Mouse (Mus musculus) regulatory T cell (primary cell): Measurements from ENCODE around the gene Fyb.

Source experiments
- in situ Hi-C: fragments of 300-600 bp; cut with MboI, MseI; formaldehyde crosslinking; loops from one replicate; pipeline ENCODE4 v1.15.1; 2025; ENCODE audit warnings: high pct_unique_total_duplicates

The Fyb gene

DNA sequence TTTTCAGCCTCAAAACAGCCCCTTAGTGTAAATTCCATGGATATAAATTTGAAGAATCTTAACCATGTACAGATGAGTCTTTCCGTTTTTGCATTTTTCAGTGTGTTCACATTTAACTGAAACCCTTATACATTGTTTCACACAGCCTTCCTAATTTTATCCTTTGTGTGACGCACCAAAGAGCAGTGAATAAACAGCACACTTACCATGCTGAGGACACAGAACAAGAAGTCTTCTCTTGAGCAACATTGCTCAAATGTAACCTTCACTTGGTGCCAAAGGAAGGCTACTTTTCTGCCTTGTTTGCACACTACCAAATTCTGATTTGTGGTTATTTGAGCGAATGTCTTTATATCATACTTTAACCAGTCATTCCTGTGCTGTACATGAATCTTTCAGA is 122.8 kb downstream of the Fyb start:
- in situ Hi-C loops = loop anchor here (25.0 kb wide), 1 partner anchor 408 kb away; no protein-coding TSS in a partner anchor

DNA sequence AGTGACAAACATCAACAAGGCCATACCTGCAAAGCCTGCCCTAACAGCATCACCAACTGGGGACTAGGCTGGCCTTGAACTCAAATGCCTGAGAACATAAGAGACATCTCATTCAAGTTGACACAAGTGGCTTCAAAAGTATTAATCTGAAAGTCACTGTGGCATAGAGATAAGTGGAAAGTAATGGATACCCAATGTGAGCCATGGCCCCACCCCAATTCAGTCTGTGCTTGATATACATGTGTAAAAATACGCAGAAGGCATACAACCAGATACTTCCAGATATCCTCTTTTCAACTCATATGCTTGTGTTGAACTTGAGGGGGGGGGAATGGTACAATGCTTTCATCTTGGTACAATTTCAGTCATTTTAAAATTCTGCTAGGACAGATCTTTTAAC is 124.4 kb downstream of the Fyb start:
- in situ Hi-C loops = loop anchor here (25.0 kb wide), 1 partner anchor 410 kb away; no protein-coding TSS in a partner anchor

DNA sequence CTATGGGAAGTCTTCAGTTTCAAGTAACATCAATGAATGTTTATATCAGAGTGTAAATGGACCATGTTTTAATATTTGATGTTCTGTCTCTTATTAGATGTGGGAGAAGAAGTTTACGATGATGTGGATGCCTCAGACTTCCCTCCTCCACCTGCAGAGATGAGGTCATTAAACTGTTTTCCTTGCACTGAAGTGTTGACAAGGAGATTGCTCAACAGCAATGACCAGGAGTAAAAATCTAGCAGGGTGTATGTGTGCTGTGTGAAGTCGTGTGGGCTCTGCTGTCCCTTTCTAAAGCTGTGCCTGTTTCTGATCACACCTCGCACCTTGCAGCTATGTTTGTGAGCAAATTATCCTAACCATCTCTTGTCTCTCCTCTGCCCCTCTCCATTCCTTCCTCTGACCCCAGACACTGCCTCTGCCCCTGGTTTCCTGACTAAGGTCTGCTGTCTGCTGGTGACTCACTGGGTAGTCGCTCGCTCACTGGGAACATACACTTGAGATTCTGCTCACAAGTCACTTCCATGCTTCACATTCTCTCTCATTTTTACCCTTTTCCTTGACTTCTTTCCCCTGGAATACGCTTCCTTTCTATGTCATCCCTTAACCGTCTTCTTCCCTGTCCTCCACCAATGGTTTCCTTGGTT is 126.2 kb downstream of the Fyb start:
- in situ Hi-C loops = loop anchor here (25.0 kb wide), 1 partner anchor 412 kb away; no protein-coding TSS in a partner anchor

DNA sequence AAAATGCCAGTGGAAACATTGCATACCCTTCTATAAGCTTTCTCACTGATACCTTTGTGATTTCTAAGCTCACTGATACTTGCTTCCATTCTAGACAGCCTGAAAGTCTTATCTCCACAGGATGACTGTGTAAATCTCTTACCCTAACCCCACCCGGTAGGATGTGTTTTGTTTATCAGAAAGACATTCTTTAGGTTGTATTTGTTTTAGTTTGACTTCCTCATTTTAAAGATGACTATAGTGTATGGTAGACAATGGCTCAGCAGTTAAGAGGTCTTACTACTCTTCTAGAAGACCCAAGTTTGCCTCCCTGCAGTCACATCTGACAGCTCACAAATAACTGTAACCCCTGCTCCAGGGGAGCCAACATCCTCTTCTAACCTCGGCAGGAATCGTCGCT is 130.4 kb downstream of the Fyb start:
- in situ Hi-C loops = no loop called here

DNA sequence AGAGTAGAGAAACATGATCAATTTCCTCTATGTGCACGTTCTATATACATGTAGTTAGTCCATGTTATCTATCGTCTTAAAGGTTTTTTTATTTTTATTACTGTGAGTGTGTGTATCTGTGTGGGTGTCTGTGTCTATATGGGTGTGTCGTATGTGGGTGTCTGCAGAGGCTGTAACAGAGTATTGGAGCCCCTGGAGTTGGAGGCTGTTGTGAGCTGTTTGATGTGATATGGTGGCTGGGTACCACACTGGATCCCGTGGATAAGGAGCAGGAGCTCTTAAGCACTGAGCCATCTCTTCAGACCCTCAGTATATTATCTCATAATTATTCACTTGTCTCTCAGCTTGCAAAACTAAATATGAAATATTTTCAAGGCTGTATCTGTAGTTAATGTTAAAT is 135.4 kb downstream of the Fyb start:
- in situ Hi-C loops = no loop called here

DNA sequence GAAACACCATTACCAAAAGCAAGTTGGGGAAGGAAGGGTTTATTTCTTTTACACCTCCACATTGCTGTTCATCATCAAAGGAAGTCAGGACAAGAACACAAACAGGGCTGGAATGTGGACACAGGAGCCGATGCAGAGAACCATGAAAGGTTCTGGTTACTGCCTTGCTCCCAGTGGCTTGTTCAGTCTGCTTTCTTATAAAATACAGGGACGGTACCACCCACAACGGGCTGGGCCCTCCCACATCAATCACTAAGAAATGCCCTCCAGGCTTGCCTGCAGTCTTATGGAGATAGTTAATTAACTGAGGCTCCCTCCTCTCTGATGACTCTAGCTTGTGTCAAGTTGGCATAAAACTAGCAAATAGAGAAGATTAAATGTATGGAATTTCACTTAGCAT is 139.3 kb downstream of the Fyb start:
- in situ Hi-C loops = no loop called here

DNA sequence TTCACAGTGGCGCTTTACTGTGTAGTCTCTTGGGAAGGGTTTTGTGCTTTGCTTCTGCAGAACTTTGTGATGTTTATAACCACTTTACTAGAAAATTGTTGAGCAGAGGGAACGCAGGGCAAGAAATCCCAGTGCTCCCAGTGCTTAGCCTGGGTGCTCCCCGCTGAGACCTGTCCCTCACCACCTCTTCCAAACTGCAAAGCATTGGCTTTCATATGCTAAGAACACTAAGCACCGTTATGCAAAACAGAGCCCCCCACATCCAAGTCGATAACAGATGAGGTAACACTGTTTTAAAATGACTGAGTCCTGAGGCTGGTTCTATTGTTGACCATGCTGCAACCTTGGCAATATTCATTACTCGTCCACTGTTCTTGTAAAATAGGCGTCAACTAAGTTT is 141.3 kb downstream of the Fyb start:
- in situ Hi-C loops = no loop called here

DNA sequence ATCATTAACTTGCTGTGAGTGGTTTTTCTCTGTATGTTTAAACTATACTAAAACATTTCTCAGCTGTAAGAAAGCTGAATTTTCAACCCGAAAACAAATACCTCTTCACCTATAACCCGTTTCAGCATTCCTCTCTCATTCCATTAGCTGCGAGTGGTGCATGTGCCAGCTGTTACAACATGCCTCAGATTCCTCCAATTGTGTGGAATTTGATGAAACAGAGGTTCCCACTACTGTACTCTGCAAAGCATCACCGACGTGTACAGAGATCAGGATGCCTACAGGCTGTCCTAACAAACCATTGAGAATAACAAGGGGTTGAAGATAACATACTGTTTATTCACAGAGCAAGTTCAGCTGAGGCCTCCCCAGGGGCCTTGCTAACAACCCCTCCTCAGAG is 143.4 kb downstream of the Fyb start:
- in situ Hi-C loops = no loop called here

DNA sequence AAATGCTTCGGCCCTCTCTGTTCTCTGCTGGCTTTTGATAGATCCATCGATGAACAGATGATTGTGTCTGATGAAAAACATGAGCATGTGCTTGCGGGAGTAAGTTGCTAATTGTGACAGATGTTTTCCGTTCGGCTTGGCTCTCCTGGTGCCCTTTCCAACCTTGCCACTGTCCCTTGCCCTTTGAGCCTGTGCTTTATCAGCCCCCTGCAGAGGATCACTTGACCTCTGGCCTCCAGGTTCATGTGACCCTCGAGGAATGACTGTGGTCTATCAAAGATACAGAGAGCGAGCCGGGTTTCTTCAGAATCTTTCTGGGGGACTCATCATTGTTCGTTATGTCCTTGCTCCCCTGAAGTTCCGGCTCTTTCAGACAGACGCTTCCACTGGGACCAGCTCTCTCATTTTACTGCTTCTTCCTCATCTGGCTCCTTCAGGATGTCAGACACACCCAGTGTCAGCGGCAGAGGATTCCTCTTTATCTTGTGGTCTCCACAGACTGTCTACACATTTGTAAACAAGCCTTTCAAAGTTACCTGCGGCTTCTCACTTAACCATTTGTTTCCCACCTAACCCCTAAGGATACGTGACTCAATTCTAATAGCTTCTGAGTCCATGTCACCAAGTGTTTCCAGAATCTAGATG is 146.3 kb downstream of the Fyb start:
- in situ Hi-C loops = no loop called here

DNA sequence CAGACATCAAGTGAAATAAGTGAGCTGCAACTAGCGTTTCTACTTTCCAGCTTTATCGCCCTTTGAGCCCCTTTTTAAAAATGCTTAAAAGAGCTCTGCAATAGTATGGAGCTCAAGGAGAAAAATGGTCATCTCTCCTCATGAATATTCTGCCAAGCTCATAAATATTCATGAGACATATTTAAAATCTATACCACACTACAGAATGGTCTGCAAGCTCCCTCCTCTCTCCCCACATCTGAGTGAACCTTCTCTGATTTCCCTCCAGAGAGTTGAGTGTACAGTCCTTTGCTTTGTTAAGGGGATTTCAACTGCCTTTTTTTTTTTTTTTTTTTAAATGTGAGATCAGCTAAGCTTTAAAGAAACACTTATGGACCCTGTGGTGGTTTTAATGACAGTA is 155.8 kb downstream of the Fyb start:
- in situ Hi-C loops = no loop called here

DNA sequence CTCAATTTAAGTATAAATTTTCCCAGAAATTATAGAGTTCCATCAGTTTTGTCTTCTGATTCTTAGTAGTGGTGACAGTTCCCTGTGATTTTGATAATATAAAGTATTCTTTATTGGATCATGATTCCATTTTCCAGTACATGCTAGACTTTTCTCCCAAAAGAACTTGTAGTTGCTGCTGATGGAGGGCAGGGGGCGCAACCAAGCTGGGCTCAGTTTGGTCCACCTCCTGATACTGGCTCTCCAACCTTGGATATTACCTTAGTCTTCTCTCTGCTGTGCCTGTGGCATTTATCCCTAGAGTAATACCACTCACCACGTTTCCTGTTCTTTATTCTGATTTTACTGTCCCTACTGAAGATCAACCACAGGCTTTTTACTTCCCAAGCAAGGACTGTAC is 179.5 kb downstream of the Fyb start:
- in situ Hi-C loops = loop anchor here (5.0 to 10.0 kb wide), 2 partner anchors 35 to 63 kb away; no protein-coding TSS in a partner anchor

DNA sequence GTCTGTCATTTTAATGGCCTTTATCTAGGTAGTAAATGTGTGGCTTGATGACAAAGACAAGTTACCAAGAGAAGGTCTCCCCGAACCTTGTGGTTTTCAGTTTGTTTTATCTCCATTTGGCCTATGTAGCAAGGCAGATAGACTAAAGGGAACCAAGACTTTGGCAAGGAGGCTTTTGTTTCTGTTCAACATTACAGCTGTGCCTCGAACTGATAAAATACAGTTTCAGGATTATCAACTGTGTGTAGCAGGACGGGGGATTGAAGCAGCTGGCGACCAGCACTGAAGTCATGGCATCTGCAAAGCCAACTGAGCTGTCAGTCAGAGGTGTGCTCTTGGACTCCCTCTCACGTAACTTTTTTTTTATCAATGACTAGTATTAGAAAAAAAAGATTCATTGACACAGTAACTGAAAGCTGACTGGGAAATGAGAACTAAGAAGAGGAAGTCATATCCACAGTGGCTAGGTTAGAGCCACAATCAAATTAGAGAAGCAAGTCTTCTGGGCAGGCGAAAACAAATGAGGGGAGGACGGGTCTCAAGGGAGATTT is 182.8 kb downstream of the Fyb start:
- in situ Hi-C loops = loop anchor here (10.0 kb wide), 1 partner anchor 59 kb away; no protein-coding TSS in a partner anchor

DNA sequence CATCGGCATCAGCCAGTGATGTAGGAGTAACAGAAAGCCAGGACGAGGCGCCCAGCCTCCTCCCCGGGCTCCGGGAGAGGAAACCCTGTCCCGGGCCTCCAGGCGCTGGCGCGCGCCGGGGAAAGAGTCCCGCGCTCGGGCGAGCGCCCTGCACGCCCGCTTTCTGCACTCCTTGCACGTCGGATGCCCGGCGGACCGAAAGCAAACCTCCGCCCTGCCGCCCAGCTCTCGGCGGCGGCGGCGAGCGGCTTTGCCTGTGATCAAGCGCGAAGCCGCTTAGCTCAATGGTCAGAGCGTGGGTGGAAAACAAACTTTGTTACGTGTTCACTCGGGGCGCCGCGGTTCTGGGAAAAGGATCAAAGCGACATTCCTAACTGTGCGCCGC is 184.9 kb downstream of the Fyb start:
- in situ Hi-C loops = loop anchor here (10.0 kb wide), 1 partner anchor 57 kb away; no protein-coding TSS in a partner anchor

DNA sequence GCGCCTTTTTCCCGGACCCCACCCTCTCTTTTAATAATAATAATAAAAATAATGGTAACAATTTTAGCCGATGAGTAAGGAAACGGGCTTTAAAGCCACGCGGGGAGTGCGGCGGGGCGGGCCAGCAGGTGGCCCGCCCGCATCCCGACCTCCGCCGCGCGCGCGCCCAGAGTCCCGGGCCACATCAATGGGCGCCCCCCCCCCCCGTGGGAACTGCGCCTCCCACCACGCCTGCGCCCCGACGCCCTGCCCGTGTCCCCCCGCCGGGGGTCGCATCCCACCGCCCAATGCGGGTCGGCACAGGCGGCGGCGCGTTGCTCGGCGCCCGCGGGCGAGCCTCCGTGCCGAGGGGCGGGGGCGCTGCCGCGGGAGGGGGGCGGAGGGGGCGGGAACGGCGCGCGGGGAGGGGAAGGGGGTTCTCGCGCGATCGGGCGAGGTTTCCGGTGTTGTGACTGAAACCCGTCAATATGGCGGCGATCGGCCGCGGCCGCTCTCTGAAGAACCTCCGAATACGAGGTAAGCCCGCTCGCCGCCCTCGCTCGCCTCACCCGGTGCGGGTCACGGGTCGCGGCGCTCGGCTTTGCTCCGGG is 185.4 kb downstream of the Fyb start, which contains the start of gene Rictor:
TSS of gene Rictor (plus strand) at position 444 of the 590 bp plus-strand sequence.
- in situ Hi-C loops = loop anchor here (10.0 kb wide), 1 partner anchor 57 kb away; no protein-coding TSS in a partner anchor

DNA sequence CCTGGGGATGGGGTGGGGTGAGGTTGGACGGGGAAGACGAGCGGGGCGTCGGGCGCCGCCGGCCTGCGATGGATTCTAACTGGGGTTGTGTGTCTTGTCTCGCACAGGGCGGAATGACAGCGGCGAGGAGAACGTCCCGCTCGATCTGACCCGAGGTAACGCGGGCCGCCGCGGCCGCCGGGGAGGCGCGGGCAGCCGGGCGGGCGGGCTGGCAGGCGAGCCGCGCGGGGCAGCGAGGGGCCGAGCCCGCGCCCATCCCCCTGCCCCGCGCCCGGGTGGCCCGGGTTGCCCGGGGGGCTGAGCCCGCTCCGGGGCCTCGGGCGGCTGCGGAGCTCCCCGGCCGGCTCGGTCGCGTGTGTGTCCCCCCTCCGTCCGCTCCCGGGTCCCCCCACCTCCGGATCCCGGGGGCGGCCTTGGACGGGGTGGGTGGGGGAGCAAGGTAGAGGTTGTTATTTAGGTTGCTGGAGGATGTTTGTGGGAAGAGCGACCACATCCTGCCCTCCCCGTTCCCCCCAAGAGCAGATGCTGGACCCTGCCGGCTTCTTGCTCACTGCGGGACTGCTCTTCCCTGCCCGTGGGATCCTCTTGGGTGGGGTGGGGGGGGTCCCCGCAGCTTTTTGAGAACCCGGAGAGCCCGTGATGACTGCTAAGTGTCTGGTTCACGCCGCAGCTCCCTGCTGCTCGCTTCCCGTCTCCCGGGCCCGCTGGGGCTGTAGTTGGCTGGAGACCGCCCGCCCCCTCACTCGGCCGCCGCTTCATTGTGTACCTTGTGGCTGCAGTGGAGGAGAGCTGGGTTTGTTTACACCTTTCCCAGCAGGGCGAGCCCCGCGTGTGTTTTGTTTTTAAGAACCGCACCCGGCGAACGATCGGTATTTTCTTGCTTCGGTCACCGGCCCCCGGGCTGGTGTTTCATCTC is 186.1 kb downstream of the Fyb start:
- in situ Hi-C loops = loop anchor here (10.0 kb wide), 1 partner anchor 56 kb away; no protein-coding TSS in a partner anchor

DNA sequence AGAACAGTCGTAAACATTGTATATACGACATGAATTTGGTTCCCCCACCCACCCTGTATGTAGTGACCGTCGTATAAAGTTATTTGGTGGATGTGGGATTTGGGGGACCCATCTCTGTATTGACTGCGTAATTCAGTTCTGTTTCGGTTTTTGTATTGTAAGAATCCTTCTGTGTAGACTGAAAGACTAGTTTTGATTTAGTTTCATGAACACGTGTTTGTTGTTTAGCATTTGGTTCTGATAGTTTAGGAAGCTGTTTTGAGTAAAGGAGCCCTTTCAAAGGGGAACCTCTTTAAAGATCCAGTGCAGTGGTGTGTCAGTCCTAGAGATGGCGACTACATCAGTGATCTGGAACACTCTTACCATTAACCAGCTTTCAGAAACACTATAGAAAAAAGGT is 187.0 kb downstream of the Fyb start:
- in situ Hi-C loops = loop anchor here (10.0 kb wide), 3 partner anchors 55 to 135 kb away; no protein-coding TSS in a partner anchor

DNA sequence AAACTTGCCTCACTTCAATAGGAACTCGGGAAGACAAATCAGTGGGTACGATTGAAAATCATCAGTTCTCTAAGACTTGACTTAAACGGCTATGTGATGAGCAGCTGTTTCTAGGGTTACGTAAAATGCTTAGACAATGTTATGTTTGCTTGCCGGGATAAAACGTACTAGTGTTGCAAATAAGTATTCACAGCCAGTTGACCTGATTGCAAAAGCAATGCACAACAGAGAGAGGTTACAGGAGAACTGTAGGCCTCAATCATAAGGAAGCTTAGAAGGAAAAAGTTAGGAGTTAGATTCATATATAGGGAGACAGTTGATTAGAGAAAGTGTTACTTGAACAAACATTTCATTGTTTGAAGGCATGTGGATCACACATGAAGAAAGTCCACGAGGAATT is 187.7 kb downstream of the Fyb start:
- in situ Hi-C loops = loop anchor here (10.0 kb wide), 2 partner anchors 86 to 136 kb away; no protein-coding TSS in a partner anchor

DNA sequence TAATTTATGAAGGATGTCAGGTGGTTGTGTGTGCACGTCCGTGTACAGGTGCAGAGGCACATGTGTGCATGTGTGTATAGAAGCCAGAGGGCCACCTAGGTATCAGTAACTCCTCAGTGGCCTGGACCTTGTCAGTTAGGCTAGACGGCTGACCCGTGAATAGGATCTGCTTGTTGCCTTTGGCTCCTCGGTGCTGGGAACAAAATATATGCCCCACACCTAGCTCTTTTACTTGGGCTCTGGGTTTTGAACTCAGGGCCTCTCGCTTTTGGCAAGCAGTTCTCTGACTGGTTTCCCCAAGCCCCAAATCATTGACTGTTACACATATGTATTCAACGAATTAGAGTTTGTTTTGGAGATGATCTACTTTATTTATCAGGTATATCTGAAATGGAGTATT is 188.6 kb downstream of the Fyb start:
- in situ Hi-C loops = loop anchor here (10.0 kb wide), 2 partner anchors 86 to 136 kb away; no protein-coding TSS in a partner anchor
